Mouse (Mus musculus) testis, adult 2 months (tissue): ENCODE data around the gene Car10. TPM values are rescaled to one million over a fixed set of nuclear protein-coding genes. Genes with fewer than 3 reads are reported as not detected.

Experiments used
- H3K27ac ChIP-seq: fragments of 200-500 bp; 2 replicates; pipeline ENCODE4 v1.5.1; 2012; ENCODE audit warnings: low read depth, low read length; ENCODE audit not compliant: control insufficient read depth, insufficient read depth
- H3K27me3 ChIP-seq: fragments of 200-500 bp; 2 replicates; pipeline ENCODE4 v1.6.1; 2012; ENCODE audit warnings: mild to moderate bottlenecking, low read length, moderate library complexity; ENCODE audit not compliant: control insufficient read depth, insufficient read depth
- H3K36me3 ChIP-seq: fragments of 200-500 bp; 2 replicates; pipeline ENCODE4 v1.6.1; 2012; ENCODE audit warnings: mild to moderate bottlenecking, low read length; ENCODE audit not compliant: control insufficient read depth, insufficient read depth
- H3K4me1 ChIP-seq: fragments of 200-500 bp; 2 replicates; pipeline ENCODE4 v1.6.1; 2012; ENCODE audit warnings: low read length; ENCODE audit not compliant: control insufficient read depth, insufficient read depth
- H3K4me3 ChIP-seq: fragments of 200-500 bp; 2 replicates; pipeline ENCODE4 v1.5.1; 2012; ENCODE audit warnings: low read depth, mild to moderate bottlenecking, low read length, moderate library complexity, mixed read lengths; ENCODE audit not compliant: control insufficient read depth
- CTCF ChIP-seq: fragments of 200-500 bp; IDR thresholded peaks from 2 replicates; pipeline ENCODE4 v1.5.1; 2012; ENCODE audit warnings: low read depth, mild to moderate bottlenecking, inconsistent platforms, low read length, moderate library complexity; ENCODE audit not compliant: control insufficient read depth, insufficient read depth, insufficient replicate concordance
- POLR2A ChIP-seq: fragments of 200-500 bp; IDR thresholded peaks from 2 replicates; pipeline ENCODE4 v1.6.1; 2012; ENCODE audit warnings: low read depth, mild to moderate bottlenecking, inconsistent platforms, low read length, moderate library complexity; ENCODE audit not compliant: control insufficient read depth
- polyA plus RNA-seq: library from polyadenylated mRNA; depleted of rRNA; stranded (reverse); fragments of >200 nt; gene quantifications from 2 replicates; pipeline ENCODE4 v1.2.3, GENCODE M21; 2012

Gene Car10
- polyA plus RNA-seq, 1 experiment = not detected

DNA sequence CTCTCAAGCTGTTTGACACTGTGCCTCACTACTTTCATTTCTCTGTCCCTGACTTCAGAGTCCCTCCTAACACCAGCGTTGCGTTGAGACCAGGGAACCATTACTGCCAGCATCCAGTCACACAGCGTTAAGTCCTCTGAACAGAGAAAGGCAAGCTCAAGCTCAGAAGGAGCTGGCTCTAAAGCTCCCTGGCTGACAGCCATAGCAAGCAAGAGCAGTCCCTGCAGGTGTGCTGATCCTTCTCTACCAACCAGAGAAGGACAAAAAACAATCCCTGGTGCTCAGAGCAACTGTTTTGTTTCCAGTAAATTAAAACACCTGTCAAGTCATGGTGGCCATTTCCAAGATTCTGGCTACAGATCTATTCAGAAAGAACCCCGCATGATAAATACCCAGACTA lies 514.2 kb downstream of the Car10 start:
- no peaks in the 10 kb centered on the region for H3K36me3 ChIP-seq
- no peak overlapping the region for H3K27ac ChIP-seq
- H3K27me3 ChIP-seq = no peaks in the 10 kb centered on the region
- no peak for TF ChIP-seq CTCF
- TF ChIP-seq POLR2A = no peak
- H3K4me3 ChIP-seq = no peak overlapping the region
- no peaks in the 10 kb centered on the region for H3K4me1 ChIP-seq

DNA sequence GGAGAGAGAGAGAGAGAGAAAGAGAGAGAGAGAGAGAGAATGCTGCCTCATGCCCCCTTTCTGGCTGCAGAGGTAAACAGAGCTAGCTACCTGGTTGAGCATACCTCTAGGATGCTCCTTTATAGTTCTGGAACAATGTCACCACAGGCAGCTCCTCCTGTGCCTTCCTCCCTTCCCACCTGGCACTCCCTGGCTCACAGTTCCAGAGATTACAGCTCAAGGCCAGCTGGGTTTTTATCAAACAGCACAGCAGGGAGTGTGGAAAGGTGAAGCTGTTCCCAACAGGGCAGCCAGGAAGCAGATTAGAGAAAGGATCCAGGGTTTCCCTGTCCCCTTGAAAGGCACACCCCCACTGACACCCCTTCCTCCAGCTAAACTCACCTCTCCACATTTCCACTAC lies 517.0 kb downstream of the Car10 start:
- H3K27ac ChIP-seq = no peak overlapping the region
- TF ChIP-seq POLR2A = no peak
- TF ChIP-seq CTCF = no peak
- no peaks in the 10 kb centered on the region for H3K36me3 ChIP-seq
- H3K4me3 ChIP-seq = no peak overlapping the region
- H3K27me3 ChIP-seq = no peaks in the 10 kb centered on the region
- no peaks in the 10 kb centered on the region for H3K4me1 ChIP-seq

DNA sequence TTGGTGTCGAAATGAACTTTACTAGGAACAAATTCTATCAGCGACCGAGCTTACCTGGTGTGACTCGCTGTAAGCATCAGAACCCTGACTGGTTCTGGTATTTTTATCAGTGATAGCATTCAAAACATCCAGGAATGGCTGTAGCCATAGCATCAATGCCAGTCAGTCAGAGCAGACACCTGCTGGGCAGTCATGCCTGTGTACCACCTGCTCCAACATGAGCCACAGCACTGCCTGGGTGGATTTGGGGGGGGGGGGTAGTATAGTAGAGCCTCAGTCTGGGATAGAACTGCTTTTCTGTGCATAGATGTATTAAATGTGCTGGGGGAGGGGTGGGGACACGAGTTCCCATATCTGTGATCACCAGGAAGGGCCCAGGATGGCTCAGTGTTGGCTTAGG lies 525.8 kb downstream of the Car10 start:
- H3K4me1 ChIP-seq = no peaks in the 10 kb centered on the region
- TF ChIP-seq CTCF = no peak
- TF ChIP-seq POLR2A = no peak
- no peak overlapping the region for H3K4me3 ChIP-seq
- no peak overlapping the region for H3K27ac ChIP-seq
- H3K36me3 ChIP-seq = no peaks in the 10 kb centered on the region
- H3K27me3 ChIP-seq = no peaks in the 10 kb centered on the region

DNA sequence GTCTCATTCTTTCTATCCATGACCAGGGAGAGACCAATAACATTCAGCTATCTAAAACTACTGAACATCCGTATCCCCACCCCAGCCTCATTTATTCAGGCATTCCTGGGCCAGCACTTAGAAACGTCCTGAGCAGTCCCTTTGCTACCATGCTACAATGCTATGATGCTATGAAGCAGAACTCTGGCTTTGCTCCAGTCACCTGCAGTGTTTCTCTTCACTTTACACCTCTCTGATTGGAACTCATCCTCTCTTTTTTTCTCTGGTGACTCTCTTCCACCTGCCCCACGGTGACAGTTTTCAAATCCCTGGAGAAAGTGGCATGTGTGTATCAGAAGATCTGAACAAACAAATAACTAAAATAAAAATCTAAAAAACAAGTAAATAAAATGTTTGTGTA lies 541.6 kb downstream of the Car10 start:
- Histone ChIP-seq H3K4me3 (no peak overlapping the region), H3K36me3 (no peaks in the 10 kb centered on the region), H3K27me3 (no peaks in the 10 kb centered on the region), H3K27ac (no peak overlapping the region), H3K4me1 (no peaks in the 10 kb centered on the region)
- no peak for TF ChIP-seq CTCF
- no peak for TF ChIP-seq POLR2A

DNA sequence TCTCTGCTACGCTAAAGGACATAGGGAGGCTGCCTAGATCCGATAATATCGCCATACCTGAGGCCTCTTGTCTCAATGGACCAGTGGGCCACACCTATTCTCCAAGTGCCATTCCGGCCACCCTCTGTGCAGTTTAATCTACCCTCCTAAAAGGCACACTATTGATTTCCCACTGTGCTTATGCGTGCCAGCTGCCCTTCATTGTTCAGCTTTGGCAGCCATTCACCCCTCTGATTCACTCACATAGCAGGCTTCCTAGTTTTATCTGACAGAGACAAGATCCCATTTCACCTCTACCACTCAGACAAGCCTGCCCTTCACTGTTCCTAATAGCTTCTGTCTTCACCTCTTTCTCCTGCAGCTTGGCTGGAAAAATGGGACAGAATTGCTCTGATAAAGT lies 543.1 kb downstream of the Car10 start:
- Histone ChIP-seq H3K36me3 (no peaks in the 10 kb centered on the region), H3K4me3 (no peak overlapping the region), H3K27ac (no peak overlapping the region), H3K27me3 (no peaks in the 10 kb centered on the region), H3K4me1 (no peaks in the 10 kb centered on the region)
- TF ChIP-seq CTCF = no peak
- TF ChIP-seq POLR2A = no peak

DNA sequence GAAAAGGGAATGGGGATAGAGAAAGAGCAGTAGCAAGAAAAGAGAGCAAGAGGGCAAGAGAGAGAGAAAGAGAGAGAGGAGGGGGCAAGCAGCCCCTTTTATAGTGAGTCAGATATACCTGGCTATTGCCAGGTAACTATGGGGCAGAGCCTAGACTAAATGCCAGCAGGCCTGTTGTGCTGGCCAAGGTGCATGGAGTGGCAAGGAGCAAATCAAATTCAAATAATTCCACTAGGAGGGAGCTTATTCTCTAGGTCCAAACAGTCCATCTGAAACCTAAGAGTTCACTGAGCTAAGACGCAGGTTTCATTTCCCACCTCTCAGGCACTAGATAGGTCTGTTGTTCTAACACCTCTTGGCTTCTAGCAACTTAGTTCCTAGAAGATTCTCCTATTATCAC lies 544.5 kb downstream of the Car10 start:
- no peaks in the 10 kb centered on the region for H3K27me3 ChIP-seq
- H3K36me3 ChIP-seq = no peaks in the 10 kb centered on the region
- TF ChIP-seq POLR2A = no peak
- no peak for TF ChIP-seq CTCF
- no peak overlapping the region for H3K27ac ChIP-seq
- no peaks in the 10 kb centered on the region for H3K4me1 ChIP-seq
- H3K4me3 ChIP-seq = no peak overlapping the region

DNA sequence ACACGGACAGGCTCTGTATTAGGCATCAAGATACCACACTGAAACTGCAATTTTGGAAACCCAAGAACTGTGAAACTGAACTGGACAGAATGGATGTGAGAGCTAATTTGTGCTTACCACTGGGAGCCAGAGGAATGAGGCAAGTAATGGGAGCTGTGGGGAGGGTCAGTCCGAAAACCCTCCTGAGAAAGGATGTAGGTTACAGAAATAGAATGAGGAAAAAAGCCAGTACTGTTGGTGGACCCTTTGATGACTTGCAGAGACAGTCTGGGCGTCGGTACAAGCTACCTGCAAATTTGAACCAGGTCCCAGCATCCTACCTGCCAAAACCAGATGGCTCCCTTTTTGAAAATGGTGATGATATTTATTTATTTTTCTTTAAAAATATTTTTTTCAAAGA lies 545.2 kb downstream of the Car10 start:
- no peak overlapping the region for H3K4me3 ChIP-seq
- TF ChIP-seq CTCF (no peak), POLR2A (no peak)
- no peaks in the 10 kb centered on the region for H3K27me3 ChIP-seq
- no peaks in the 10 kb centered on the region for H3K36me3 ChIP-seq
- H3K27ac ChIP-seq = no peak overlapping the region
- H3K4me1 ChIP-seq = no peaks in the 10 kb centered on the region

DNA sequence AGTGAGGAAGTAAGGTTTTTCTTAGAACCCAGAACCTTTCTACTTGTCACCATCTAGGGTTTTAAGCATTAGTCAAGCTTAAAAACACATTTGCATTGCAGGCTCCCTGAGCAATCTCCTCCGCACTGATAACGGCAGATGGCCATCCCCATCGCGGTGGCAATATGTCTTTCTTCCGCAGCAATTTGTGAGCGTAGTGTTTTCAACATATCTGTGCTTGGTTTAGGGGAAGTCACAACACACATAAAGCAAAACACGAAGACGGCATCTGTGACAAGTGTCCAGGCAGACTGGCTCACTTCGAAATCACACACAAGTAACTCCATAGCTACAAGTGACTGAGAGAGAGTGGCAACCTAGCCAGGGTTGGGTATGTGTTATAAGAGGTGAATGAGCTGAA lies 545.6 kb downstream of the Car10 start:
- Histone ChIP-seq H3K4me1 (no peaks in the 10 kb centered on the region), H3K27me3 (no peaks in the 10 kb centered on the region), H3K4me3 (no peak overlapping the region), H3K36me3 (no peaks in the 10 kb centered on the region), H3K27ac (no peak overlapping the region)
- TF ChIP-seq CTCF (no peak), POLR2A (no peak)

DNA sequence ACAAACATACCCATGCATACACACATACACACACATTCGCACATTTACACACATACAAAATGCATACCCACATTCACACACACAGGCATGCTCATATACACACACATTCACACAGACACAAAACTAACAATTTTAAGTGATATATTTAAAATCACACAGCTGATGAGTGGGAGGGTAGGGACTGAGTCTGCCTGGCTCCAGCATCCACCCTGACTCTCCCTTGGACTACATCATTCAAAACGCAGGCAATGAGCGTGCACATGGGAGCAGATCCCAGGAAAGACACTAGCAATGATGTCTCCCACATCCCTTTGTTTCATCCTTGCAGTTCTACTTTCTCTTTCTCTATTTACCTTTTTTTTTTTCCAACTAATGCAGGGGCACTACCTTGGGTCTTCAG lies 548.4 kb downstream of the Car10 start:
- H3K27me3 ChIP-seq = no peaks in the 10 kb centered on the region
- no peaks in the 10 kb centered on the region for H3K36me3 ChIP-seq
- no peak overlapping the region for H3K27ac ChIP-seq
- TF ChIP-seq POLR2A = no peak
- no peak for TF ChIP-seq CTCF
- H3K4me1 ChIP-seq = no peaks in the 10 kb centered on the region
- no peak overlapping the region for H3K4me3 ChIP-seq
